Mouse (Mus musculus) ovary, postnatal 10 days (tissue): ENCODE data around the gene Lin28b.
"Not testable (repeated sequence)": the region's sequence is repeated elsewhere in the genome, so short reads cannot be mapped to it uniquely, and the experiment has no call there.

Experiments used
- DNase-seq: peaks from one replicate; pipeline ENCODE4 v3.0.0; 2022; ENCODE audit warnings: low spot score

The Lin28b gene

GRCm38 (mm10) chr10:45411741-45412140 lies 74.5 kb downstream of the Lin28b start:
- no peak for DNase-seq

GRCm38 (mm10) chr10:45410624-45411341 lies 75.4 kb downstream of the Lin28b start:
- no peak for DNase-seq

GRCm38 (mm10) chr10:45399702-45400243 lies 86.4 kb downstream of the Lin28b start:
- no peak for DNase-seq

GRCm38 (mm10) chr10:45398211-45398610 lies 88.0 kb downstream of the Lin28b start:
- no peak for DNase-seq

GRCm38 (mm10) chr10:45382637-45382958 lies 103.6 kb downstream of the Lin28b start:
- DNase-seq, result no peak

- no peak for DNase-seq
Measured at GRCm38 (mm10) chr10:45381937-45382636, 104.1 kb downstream of the Lin28b start.

- DNase-seq, result no peak
Measured at GRCm38 (mm10) chr10:45378269-45378668, 107.9 kb downstream of the Lin28b start.

GRCm38 (mm10) chr10:45372994-45373692 lies 113.1 kb downstream of the Lin28b start:
- peak; percentile 10 for DNase-seq

- no peak for DNase-seq
Measured at GRCm38 (mm10) chr10:45370545-45370944, 115.7 kb downstream of the Lin28b start.

GRCm38 (mm10) chr10:45369639-45370038 lies 116.6 kb downstream of the Lin28b start:
- no peak for DNase-seq

GRCm38 (mm10) chr10:45366987-45367705 lies 119.0 kb downstream of the Lin28b start:
- DNase-seq, result no peak

- no peak for DNase-seq
Measured at GRCm38 (mm10) chr10:45363396-45363795, 122.8 kb downstream of the Lin28b start.

- no peak for DNase-seq
Measured at GRCm38 (mm10) chr10:45356091-45356490, 130.1 kb downstream of the Lin28b start.

GRCm38 (mm10) chr10:45348143-45348542 lies 138.1 kb downstream of the Lin28b start:
- DNase-seq, result not testable (repeated sequence)

- no peak for DNase-seq
Measured at GRCm38 (mm10) chr10:45345217-45345616, 141.0 kb downstream of the Lin28b start.

- no peak for DNase-seq
Measured at GRCm38 (mm10) chr10:45344381-45344780, 141.8 kb downstream of the Lin28b start.

GRCm38 (mm10) chr10:45339106-45339505 lies 147.1 kb downstream of the Lin28b start:
- no peak for DNase-seq

GRCm38 (mm10) chr10:45335434-45336422 lies 150.5 kb downstream of the Lin28b start, which contains the start of gene Bves:
Gene Bves (plus strand): TSS chr10:45335772.
- DNase-seq, result peak; percentile 19

GRCm38 (mm10) chr10:45334925-45335324 lies 151.3 kb downstream of the Lin28b start:
- no peak for DNase-seq

GRCm38 (mm10) chr10:45328196-45329000 lies 157.8 kb downstream of the Lin28b start:
- no peak for DNase-seq
